Mouse (Mus musculus) liver, adult 2 months (tissue): ENCODE results near the gene Meis1. TPM values are rescaled to one million over a fixed set of nuclear protein-coding genes. Genes with fewer than 3 reads are reported as not detected.

Experiments
- DNase-seq: peaks from one replicate; pipeline ENCODE4 v3.0.0-alpha.2; 2011; ENCODE audit warnings: low read depth, low spot score; ENCODE audit errors: extremely low read depth
- H3K27ac ChIP-seq: fragments of 200-500 bp; replicated peaks from 2 replicates; pipeline ENCODE4 v1.5.1; 2012; ENCODE audit warnings: low read depth, mild to moderate bottlenecking, control low read depth, inconsistent platforms, low read length; ENCODE audit not compliant: insufficient read depth
- H3K27me3 ChIP-seq: fragments of 200-500 bp; 2 replicates; pipeline ENCODE4 v1.6.1; 2012; ENCODE audit warnings: mild to moderate bottlenecking, moderate library complexity, low read length, inconsistent platforms; ENCODE audit not compliant: control insufficient read depth, insufficient read depth
- H3K36me3 ChIP-seq: fragments of 200-500 bp; 2 replicates; pipeline ENCODE4 v1.6.1; 2012; ENCODE audit warnings: low read length, inconsistent platforms; ENCODE audit not compliant: control insufficient read depth, insufficient read depth
- H3K4me1 ChIP-seq: fragments of 200-500 bp; 2 replicates; pipeline ENCODE4 v1.6.1; 2011; ENCODE audit warnings: low read length; ENCODE audit not compliant: control insufficient read depth, insufficient read depth
- H3K4me3 ChIP-seq: fragments of 200-500 bp; 2 replicates; pipeline ENCODE4 v1.5.1; 2011; ENCODE audit warnings: low read depth, mild to moderate bottlenecking, control low read depth, low read length, moderate library complexity; ENCODE audit not compliant: insufficient read depth
- H3K79me2 ChIP-seq: fragments of 200-500 bp; 2 replicates; pipeline ENCODE4 v1.6.1; 2012; ENCODE audit warnings: inconsistent platforms, mild to moderate bottlenecking, low read length, moderate library complexity; ENCODE audit not compliant: control insufficient read depth, insufficient read depth
- H3K9ac ChIP-seq: fragments of 200-500 bp; 2 replicates; pipeline ENCODE4 v1.6.1; 2012; ENCODE audit warnings: low read depth, mild to moderate bottlenecking, control low read depth, inconsistent platforms, low read length
- CTCF ChIP-seq: fragments of 200-500 bp; IDR thresholded peaks from 2 replicates; pipeline ENCODE4 v1.5.1; 2011; ENCODE audit warnings: low read depth, low read length, control low read depth
- POLR2A ChIP-seq: fragments of 200-500 bp; IDR thresholded peaks from 2 replicates; pipeline ENCODE4 v1.6.1; 2011; ENCODE audit warnings: low read length, control low read depth; ENCODE audit not compliant: insufficient read depth; ENCODE audit errors: extremely low read depth
- WGBS: fragments of 180-500 bp; shearing (Covaris S2); methylation state at CpG from one replicate; pipeline ENCODE4 v1.1.7; 2018; 5-methylcytosine and 5-hydroxymethylcytosine counted together
- polyA plus RNA-seq: library from polyadenylated mRNA; depleted of rRNA; stranded (reverse); fragments of >200 nt; gene quantifications from 2 replicates; pipeline ENCODE4 v1.2.3, GENCODE M21; 2012
- total RNA-seq: library from RNA; depleted of rRNA; stranded (reverse); fragments of >200 nt; gene quantifications from 2 replicates; pipeline ENCODE4 v1.2.3, GENCODE M21; 2014

Gene Meis1
- total and polyA plus RNA-seq, 2 experiments, result 2.5 to 6.1 TPM

GRCm38 (mm10) chr11:19008610-19009384 lies 10.0 kb downstream of the Meis1 start:
- no peaks in the 10 kb centered on the region for H3K79me2 ChIP-seq
- TF ChIP-seq POLR2A, result no peak
- no peak for TF ChIP-seq CTCF
- no peaks in the 10 kb centered on the region for H3K4me1 ChIP-seq
- no peak overlapping the region for H3K27ac ChIP-seq
- peaks cover 8% of the 10 kb centered on the region; the same call in 1 of the 2 replicates for H3K36me3 ChIP-seq
- no peak overlapping the region for H3K9ac ChIP-seq
- H3K4me3 ChIP-seq, result no peak overlapping the region
- WGBS, result 88% methylated on average over 13 of the region's 13 CpGs
- no peak for DNase-seq
- H3K27me3 ChIP-seq, result no peaks in the 10 kb centered on the region

GRCm38 (mm10) chr11:19007541-19008424 lies 11.0 kb downstream of the Meis1 start:
- peak overlapping the region; percentile 1 for H3K9ac ChIP-seq

GRCm38 (mm10) chr11:19007068-19007467 lies 11.7 kb downstream of the Meis1 start:
- no peak overlapping the region for H3K9ac ChIP-seq
- no peaks in the 10 kb centered on the region for H3K4me1 ChIP-seq
- 70% methylated on average over 5 of the region's 5 CpGs for WGBS
- no peak overlapping the region for H3K4me3 ChIP-seq
- H3K79me2 ChIP-seq, result no peaks in the 10 kb centered on the region
- H3K27me3 ChIP-seq, result no peaks in the 10 kb centered on the region
- TF ChIP-seq POLR2A (no peak), CTCF (no peak)
- no peak for DNase-seq
- H3K36me3 ChIP-seq, result peaks cover 8% of the 10 kb centered on the region; the same call in 1 of the 2 replicates
- H3K27ac ChIP-seq, result peak overlapping the region; percentile 67; the same call in 1 of the 2 replicates

More at GRCm38 (mm10) chr11:19007541-19008424, 11.0 kb downstream of the Meis1 start:
- H3K36me3 ChIP-seq, result peaks cover 8% of the 10 kb centered on the region; the same call in 1 of the 2 replicates
- DNase-seq, result no peak
- 74% methylated on average over 45 of the region's 45 CpGs for WGBS
- H3K27ac ChIP-seq, result peak overlapping the region; percentile 67
- peak overlapping the region; percentile 9; the same call in 1 of the 2 replicates for H3K4me3 ChIP-seq
- H3K4me1 ChIP-seq, result no peaks in the 10 kb centered on the region
- no peaks in the 10 kb centered on the region for H3K27me3 ChIP-seq
- no peak for TF ChIP-seq CTCF
- no peaks in the 10 kb centered on the region for H3K79me2 ChIP-seq

GRCm38 (mm10) chr11:19005913-19006693 lies 12.7 kb downstream of the Meis1 start:
- 64% methylated on average over 3 of the region's 3 CpGs for WGBS
- Histone ChIP-seq H3K4me1 (no peaks in the 10 kb centered on the region), H3K79me2 (no peaks in the 10 kb centered on the region), H3K27me3 (no peaks in the 10 kb centered on the region), H3K9ac (no peak overlapping the region), H3K4me3 (no peak overlapping the region), H3K36me3 (peaks cover 5% of the 10 kb centered on the region; the same call in 1 of the 2 replicates), H3K27ac (no peak overlapping the region)
- TF ChIP-seq CTCF, result no peak
- TF ChIP-seq POLR2A, result no peak
- no peak for DNase-seq

- H3K4me1 ChIP-seq, result no peaks in the 10 kb centered on the region
- no peak overlapping the region for H3K4me3 ChIP-seq
- no peak overlapping the region for H3K9ac ChIP-seq
- TF ChIP-seq POLR2A (no peak), CTCF (no peak)
- DNase-seq, result no peak
- peaks cover 6% of the 10 kb centered on the region for H3K36me3 ChIP-seq
- H3K79me2 ChIP-seq, result no peaks in the 10 kb centered on the region
- WGBS, result 94% methylated on average over 9 of the region's 9 CpGs
- no peak overlapping the region for H3K27ac ChIP-seq
- no peaks in the 10 kb centered on the region for H3K27me3 ChIP-seq
Measured at GRCm38 (mm10) chr11:19005007-19005912, 13.5 kb downstream of the Meis1 start.
